Comparison of ENCODE assay signal across 1 mouse cellular context in the genomic region with DNA sequence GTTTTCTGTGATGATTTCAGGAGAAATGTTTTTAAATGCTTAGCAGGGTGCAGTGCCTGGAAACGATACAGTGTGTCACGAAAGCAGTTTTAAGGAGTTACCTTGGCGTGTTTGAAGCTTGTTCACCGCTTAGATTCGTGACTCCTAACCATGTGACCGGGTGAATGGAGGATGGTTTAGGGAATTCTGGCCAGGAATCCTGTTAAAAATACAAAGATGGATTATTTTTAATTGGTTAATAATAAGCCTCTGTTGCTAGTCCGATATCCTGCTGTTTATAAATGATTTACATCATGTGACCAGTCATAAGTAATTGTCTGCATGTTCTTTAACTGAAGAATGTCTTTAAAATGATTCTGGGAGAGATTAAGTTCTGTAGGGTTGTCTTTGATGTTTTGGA.
A peak's percentile ranks its signal among the peaks of the same experiment; 100 is the strongest.
TF ChIP-seq lines count a peak whose summit lies in the region.

No protein-coding gene starts in this region.

TF ChIP-seq in MEL, 35 proteins besides CTCF, POLR2A, EP300 and RAD21 (continued from another document):
- no peak for TF ChIP-seq MAFK (IDR thresholded peaks at IDR 0.05; ENCODE audit: borderline replicate concordance, low read depth, low read length)
- no peak for TF ChIP-seq UBTF (IDR thresholded peaks at IDR 0.05; ENCODE audit: borderline replicate concordance, insufficient read depth, low read depth, low read length)
- TF ChIP-seq MEF2A (IDR thresholded peaks at IDR 0.05; ENCODE audit: extremely low read depth, insufficient replicate concordance, low read depth, low read length, poor library complexity, severe bottlenecking) = no peak
- 0 out of 2 replicates have a peak, but pooled peaks have one; percentile 11 for TF ChIP-seq HCFC1 (IDR thresholded peaks at IDR 0.05; ENCODE audit: low read depth, low read length)
- TF ChIP-seq ZNF384 (IDR thresholded peaks at IDR 0.05; ENCODE audit: low read depth, low read length) = no peak
